Mouse (Mus musculus) mature B cell (primary cell): Measurements from ENCODE around the gene Abt1.
"Not testable (repeated sequence)": the region's sequence is repeated elsewhere in the genome, so short reads cannot be mapped to it uniquely, and the experiment has no call there.

Experiments
- in situ Hi-C: fragments of 300-500 bp; cut with MboI; formaldehyde crosslinking; loops from 2 replicates; pipeline ENCODE4 v1.14.3; 2019

Gene Abt1

GRCm38 (mm10) chr13:23424494-23425325 lies 1.0 kb upstream of the Abt1 start:
- in situ Hi-C loops = no loop called here

GRCm38 (mm10) chr13:23424052-23424380 lies 350 bp upstream of the Abt1 start:
- in situ Hi-C loops = no loop called here

GRCm38 (mm10) chr13:23422351-23422750 lies 1.3 kb downstream of the Abt1 start:
- in situ Hi-C loops = no loop called here

GRCm38 (mm10) chr13:23412630-23413521 lies 10.8 kb downstream of the Abt1 start:
- in situ Hi-C loops = no loop called here

- in situ Hi-C loops = no loop called here
Measured at GRCm38 (mm10) chr13:23412211-23412629, 11.4 kb downstream of the Abt1 start.

GRCm38 (mm10) chr13:23411311-23412210 lies 12.1 kb downstream of the Abt1 start:
- in situ Hi-C loops = no loop called here

- in situ Hi-C loops = no loop called here
Measured at GRCm38 (mm10) chr13:23410632-23411031, 13.0 kb downstream of the Abt1 start.

- in situ Hi-C loops = no loop called here
Measured at GRCm38 (mm10) chr13:23402626-23403025, 21.0 kb downstream of the Abt1 start.

- in situ Hi-C loops = no loop called here
Measured at GRCm38 (mm10) chr13:23401683-23402527, 21.8 kb downstream of the Abt1 start.

- in situ Hi-C loops = no loop called here
Measured at GRCm38 (mm10) chr13:23400771-23401682, 22.6 kb downstream of the Abt1 start.

- in situ Hi-C loops = not testable (repeated sequence)
Measured at GRCm38 (mm10) chr13:23396913-23397312, 26.8 kb downstream of the Abt1 start.

GRCm38 (mm10) chr13:23396246-23396703 lies 27.4 kb downstream of the Abt1 start:
- in situ Hi-C loops = no loop called here

- in situ Hi-C loops = no loop called here
Measured at GRCm38 (mm10) chr13:23395301-23396245, 28.1 kb downstream of the Abt1 start.

GRCm38 (mm10) chr13:23387548-23387947 lies 36.1 kb downstream of the Abt1 start:
- in situ Hi-C loops = no loop called here

- in situ Hi-C loops = no loop called here
Measured at GRCm38 (mm10) chr13:23383127-23383526, 40.5 kb downstream of the Abt1 start.

- in situ Hi-C loops = no loop called here
Measured at GRCm38 (mm10) chr13:23372433-23372832, 51.2 kb downstream of the Abt1 start.

- in situ Hi-C loops = no loop called here
Measured at GRCm38 (mm10) chr13:23370075-23370474, 53.6 kb downstream of the Abt1 start.

- in situ Hi-C loops = loop anchor here (10.0 kb wide), 1 partner anchor 1315 kb away; no protein-coding TSS in a partner anchor
Measured at GRCm38 (mm10) chr13:23369421-23369765, 54.3 kb downstream of the Abt1 start.
